Mouse (Mus musculus): ENCODE data around the gene Rif1. TPM values are rescaled to one million over a fixed set of nuclear protein-coding genes. Genes with fewer than 3 reads are reported as not detected.

Gene Rif1
- total and polyA plus RNA-seq, 2 experiments from 2014 or later: 14.3 to 19.9 TPM

- Histone ChIP-seq H3K27me3 (ENCODE audit: control insufficient read depth, insufficient read depth, low read length) (no peaks in the 10 kb centered on the region), H3K9me3 (replicated peaks; ENCODE audit: control insufficient read depth, low read length) (no peaks in the 10 kb centered on the region), H3K9ac (replicated peaks; ENCODE audit: low read depth, low read length) (peak overlapping the region; percentile 21), H3K27ac (ENCODE audit: low read depth) (no peak overlapping the region), H3K36me3 (replicated peaks; ENCODE audit: control insufficient read depth, insufficient read depth, low read length) (no peaks in the 10 kb centered on the region), H3K4me1 (ENCODE audit: control insufficient read depth, insufficient read depth) (no peaks in the 10 kb centered on the region), H3K4me2 (ENCODE audit: low read depth, low read length) (peak overlapping the region; percentile 65), H3K4me3 (ENCODE audit: low read depth, low read length) (peak overlapping the region; percentile 47; the same call in 1 of the 2 replicates)
- DNase-seq (ENCODE audit: low spot score) (no peak), ATAC-seq (ENCODE audit: insufficient read depth, low read depth) (no peak)
- WGBS: 61% methylated on average over 10 of the region's 11 CpGs
- no peak for TF ChIP-seq CTCF (IDR thresholded peaks at IDR 0.05; ENCODE audit: low read depth)
- no peak for TF ChIP-seq EP300 (IDR thresholded peaks at IDR 0.05; ENCODE audit: low read depth)
Measured at GRCm38 (mm10) chr2:52036929-52037595, 35.6 kb upstream of the Rif1 start.

GRCm38 (mm10) chr2:52037882-52038281, 34.8 kb upstream of the Rif1 start, which contains the start of gene Tnfaip6:
Gene Tnfaip6, plus strand, starts transcription at chr2:52038009.
- Histone ChIP-seq H3K27me3 (ENCODE audit: control insufficient read depth, insufficient read depth, low read length) (no peaks in the 10 kb centered on the region), H3K9me3 (replicated peaks; ENCODE audit: control insufficient read depth, low read length) (no peaks in the 10 kb centered on the region), H3K9ac (replicated peaks; ENCODE audit: low read depth, low read length) (peak within 1 kb of the TSS; percentile 21), H3K36me3 (replicated peaks; ENCODE audit: control insufficient read depth, insufficient read depth, low read length) (no peaks in the 10 kb centered on the region), H3K27ac (ENCODE audit: low read depth) (no peak within 1 kb of the TSS), H3K4me1 (ENCODE audit: control insufficient read depth, insufficient read depth) (no peaks in the 10 kb centered on the region), H3K4me2 (ENCODE audit: low read depth, low read length) (peak within 1 kb of the TSS; percentile 65), H3K4me3 (ENCODE audit: low read depth, low read length) (peak within 1 kb of the TSS; percentile 47)
- peak; percentile 74 for ATAC-seq (ENCODE audit: insufficient read depth, low read depth)
- WGBS: 2% methylated on average over 17 of the region's 17 CpGs
- TF ChIP-seq EP300 (IDR thresholded peaks at IDR 0.05; ENCODE audit: low read depth) (no peak), CTCF (IDR thresholded peaks at IDR 0.05; ENCODE audit: low read depth) (no peak)
- peak; percentile 72 for DNase-seq (ENCODE audit: low spot score)

GRCm38 (mm10) chr2:52038558-52038957, 34.1 kb upstream of the Rif1 start:
- TF ChIP-seq CTCF (IDR thresholded peaks at IDR 0.05; ENCODE audit: low read depth): no peak
- TF ChIP-seq EP300 (IDR thresholded peaks at IDR 0.05; ENCODE audit: low read depth): no peak

GRCm38 (mm10) chr2:52039083-52039801, 33.4 kb upstream of the Rif1 start:
- no peak for ATAC-seq (ENCODE audit: insufficient read depth, low read depth)

More at GRCm38 (mm10) chr2:52038558-52038957, 34.1 kb upstream of the Rif1 start:
- Histone ChIP-seq H3K36me3 (replicated peaks; ENCODE audit: control insufficient read depth, insufficient read depth, low read length) (no peaks in the 10 kb centered on the region), H3K9ac (replicated peaks; ENCODE audit: low read depth, low read length) (no peak overlapping the region), H3K4me3 (ENCODE audit: low read depth, low read length) (peak overlapping the region; percentile 47; the same call in 1 of the 2 replicates), H3K27me3 (ENCODE audit: control insufficient read depth, insufficient read depth, low read length) (no peaks in the 10 kb centered on the region), H3K4me2 (ENCODE audit: low read depth, low read length) (peak overlapping the region; percentile 65; the same call in 1 of the 2 replicates), H3K27ac (ENCODE audit: low read depth) (no peak overlapping the region), H3K9me3 (replicated peaks; ENCODE audit: control insufficient read depth, low read length) (no peaks in the 10 kb centered on the region), H3K4me1 (ENCODE audit: control insufficient read depth, insufficient read depth) (no peaks in the 10 kb centered on the region)
- DNase-seq (ENCODE audit: low spot score) (no peak), ATAC-seq (ENCODE audit: insufficient read depth, low read depth) (no peak)
- 58% methylated on average over 5 of the region's 5 CpGs for WGBS

GRCm38 (mm10) chr2:52042132-52042531, 30.5 kb upstream of the Rif1 start:
- no peak overlapping the region for H3K4me3 ChIP-seq (ENCODE audit: low read depth, low read length)
- no peak overlapping the region for H3K27ac ChIP-seq (ENCODE audit: low read depth)
- no peaks in the 10 kb centered on the region for H3K9me3 ChIP-seq (replicated peaks; ENCODE audit: control insufficient read depth, low read length)
- ATAC-seq (ENCODE audit: insufficient read depth, low read depth) (no peak), DNase-seq (ENCODE audit: low spot score) (no peak)
- H3K4me2 ChIP-seq (ENCODE audit: low read depth, low read length): no peak overlapping the region
- no peaks in the 10 kb centered on the region for H3K27me3 ChIP-seq (ENCODE audit: control insufficient read depth, insufficient read depth, low read length)
- H3K4me1 ChIP-seq (ENCODE audit: control insufficient read depth, insufficient read depth): no peaks in the 10 kb centered on the region
- 88% methylated on average over 3 of the region's 3 CpGs for WGBS
- H3K9ac ChIP-seq (replicated peaks; ENCODE audit: low read depth, low read length): no peak overlapping the region
- no peak for TF ChIP-seq EP300 (IDR thresholded peaks at IDR 0.05; ENCODE audit: low read depth)
- TF ChIP-seq CTCF (IDR thresholded peaks at IDR 0.05; ENCODE audit: low read depth): no peak
- no peaks in the 10 kb centered on the region for H3K36me3 ChIP-seq (replicated peaks; ENCODE audit: control insufficient read depth, insufficient read depth, low read length)

More at GRCm38 (mm10) chr2:52039083-52039801, 33.4 kb upstream of the Rif1 start:
- no peaks in the 10 kb centered on the region for H3K36me3 ChIP-seq (replicated peaks; ENCODE audit: control insufficient read depth, insufficient read depth, low read length)
- no peaks in the 10 kb centered on the region for H3K4me1 ChIP-seq (ENCODE audit: control insufficient read depth, insufficient read depth)
- no peak for DNase-seq (ENCODE audit: low spot score)
- 84% methylated on average over 8 of the region's 8 CpGs for WGBS
- H3K9me3 ChIP-seq (replicated peaks; ENCODE audit: control insufficient read depth, low read length): no peaks in the 10 kb centered on the region
- H3K4me3 ChIP-seq (ENCODE audit: low read depth, low read length): no peak overlapping the region
- no peak for TF ChIP-seq EP300 (IDR thresholded peaks at IDR 0.05; ENCODE audit: low read depth)
- TF ChIP-seq CTCF (IDR thresholded peaks at IDR 0.05; ENCODE audit: low read depth): no peak
- no peak overlapping the region for H3K27ac ChIP-seq (ENCODE audit: low read depth)
- H3K4me2 ChIP-seq (ENCODE audit: low read depth, low read length): no peak overlapping the region
- H3K9ac ChIP-seq (replicated peaks; ENCODE audit: low read depth, low read length): no peak overlapping the region
- H3K27me3 ChIP-seq (ENCODE audit: control insufficient read depth, insufficient read depth, low read length): no peaks in the 10 kb centered on the region

All from heart, postnatal 0 days (tissue).